Mouse (Mus musculus) common myeloid progenitor, adult 5-6 weeks (primary cell): ENCODE measurements around the gene Gm14403. TPM values are rescaled to one million over a fixed set of nuclear protein-coding genes. Genes with fewer than 3 reads are reported as not detected.
"Not testable (repeated sequence)": the region's sequence is repeated elsewhere in the genome, so short reads cannot be mapped to it uniquely, and the experiment has no call there.

ENCODE experiments used
- ATAC-seq: replicated peaks from 2 replicates; pipeline ENCODE4 v1.8.0; 2016; ENCODE audit warnings: low read depth, mild to moderate bottlenecking, moderate TSS enrichment, inconsistent platforms; ENCODE audit not compliant: poor library complexity, severe bottlenecking
- total RNA-seq: library from RNA; stranded (forward); fragments of 200-1000, 187-1606 nt; gene quantifications from 2 replicates; pipeline ENCODE4 v1.2.3, GENCODE M21; 2017

Gm14403 gene
- 0.96 and 3.5 TPM in 2 replicates for total RNA-seq

- 0 out of 2 replicates have a peak, but pooled peaks have one; percentile 29 for ATAC-seq
These were observed at the start of gene Gm14403 for GRCm38 (mm10) chr2:177498067-177498466. TSS of gene Gm14403 (plus strand) at chr2:177498215.

GRCm38 (mm10) chr2:177464676-177465075, 33.3 kb upstream of the Gm14403 start, which contains the start of gene Zfp970:
TSS of gene Zfp970 (plus strand) at chr2:177464733.
- ATAC-seq = not testable (repeated sequence)

- ATAC-seq = not testable (repeated sequence)
These were observed 29.8 kb upstream of the Gm14403 start for GRCm38 (mm10) chr2:177468222-177468621.

GRCm38 (mm10) chr2:177472261-177472660, 25.8 kb upstream of the Gm14403 start:
- ATAC-seq = not testable (repeated sequence)

GRCm38 (mm10) chr2:177481971-177482370, 16.0 kb upstream of the Gm14403 start:
- ATAC-seq = not testable (repeated sequence)

DNA sequence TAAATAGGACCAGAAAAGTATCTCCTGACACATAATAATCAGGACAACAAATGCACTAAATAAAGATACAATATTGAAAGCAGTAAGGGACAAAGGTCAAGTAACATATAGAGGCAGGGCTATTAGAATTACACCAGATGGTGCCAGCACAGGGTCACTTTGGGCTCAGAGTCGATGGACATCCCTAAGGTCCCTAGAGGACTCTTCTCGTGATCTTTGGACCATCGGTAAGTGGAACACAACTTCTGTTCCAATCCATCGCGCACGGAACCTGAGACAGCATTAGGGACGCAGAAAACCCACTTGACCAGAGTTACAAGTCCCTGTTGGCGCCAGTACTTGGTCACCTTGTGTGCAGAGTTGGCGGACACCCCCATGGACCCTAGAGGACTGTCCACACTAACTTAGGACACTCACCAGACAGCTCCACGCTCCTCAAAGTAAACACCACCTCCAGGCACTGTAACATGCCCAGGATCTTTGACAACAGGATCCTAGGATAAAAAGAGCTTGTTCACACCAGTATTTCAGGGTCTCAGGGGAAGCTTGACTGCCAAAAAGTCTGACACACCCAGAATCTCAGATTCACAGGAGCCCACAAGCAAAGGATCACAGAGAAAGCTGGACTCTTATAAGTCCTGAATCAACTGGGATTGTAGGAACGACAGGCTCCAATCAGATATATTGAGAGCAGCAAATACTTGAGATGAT, 14.6 kb upstream of the Gm14403 start:
- not testable (repeated sequence) for ATAC-seq

- not testable (repeated sequence) for ATAC-seq
These were observed 1.2 kb downstream of the Gm14403 start for GRCm38 (mm10) chr2:177499182-177499581.

DNA sequence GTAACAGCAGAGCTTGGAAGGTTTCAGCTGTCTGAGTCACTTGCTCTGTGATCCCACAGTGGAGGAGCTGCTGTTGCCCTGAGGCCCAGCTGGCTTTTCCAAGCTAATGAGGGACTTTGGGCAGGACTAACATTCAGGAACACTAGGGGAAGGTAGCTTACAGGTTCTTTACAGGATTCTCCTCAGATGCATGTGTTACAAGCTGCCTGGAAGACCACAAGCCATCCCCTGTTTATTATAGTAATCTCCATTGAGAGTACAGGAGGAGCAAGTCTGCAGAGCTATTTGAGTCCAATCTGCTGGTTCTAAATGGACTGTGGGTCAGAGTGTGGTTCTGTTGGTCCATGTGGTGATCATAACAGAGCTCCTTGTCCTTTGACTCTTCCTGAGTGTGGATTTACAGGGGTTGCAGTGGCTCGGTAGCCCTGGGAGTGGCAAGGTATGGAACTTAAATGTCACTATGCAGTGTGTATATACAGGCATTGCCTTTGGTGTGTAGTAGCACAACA, 7.2 kb downstream of the Gm14403 start:
- not testable (repeated sequence) for ATAC-seq

- ATAC-seq = not testable (repeated sequence)
These were observed 13.4 kb downstream of the Gm14403 start for GRCm38 (mm10) chr2:177511381-177511780.

DNA sequence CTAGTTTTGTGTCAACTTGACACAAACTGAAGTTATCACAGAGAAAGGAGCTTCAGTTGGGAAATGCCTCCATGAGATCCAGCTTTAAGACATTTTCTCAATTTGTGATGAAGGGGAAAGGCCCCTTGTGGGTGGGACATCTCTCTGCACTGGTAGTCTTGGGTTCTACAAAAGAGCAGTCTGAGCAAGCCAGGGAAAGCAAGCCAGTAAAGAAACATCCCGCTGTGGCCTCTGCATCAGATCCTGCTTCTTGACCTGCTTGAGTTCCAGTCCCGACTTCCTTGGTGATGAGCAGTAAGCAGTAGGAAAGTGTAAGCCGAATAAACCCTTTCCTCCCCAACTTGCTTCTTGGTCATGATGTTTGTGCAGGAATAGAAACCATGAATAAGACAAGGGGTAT, 14.0 kb downstream of the Gm14403 start:
- ATAC-seq = not testable (repeated sequence)

GRCm38 (mm10) chr2:177513991-177514479, 16.0 kb downstream of the Gm14403 start:
- not testable (repeated sequence) for ATAC-seq

GRCm38 (mm10) chr2:177517746-177518145, 19.7 kb downstream of the Gm14403 start:
- ATAC-seq = not testable (repeated sequence)

DNA sequence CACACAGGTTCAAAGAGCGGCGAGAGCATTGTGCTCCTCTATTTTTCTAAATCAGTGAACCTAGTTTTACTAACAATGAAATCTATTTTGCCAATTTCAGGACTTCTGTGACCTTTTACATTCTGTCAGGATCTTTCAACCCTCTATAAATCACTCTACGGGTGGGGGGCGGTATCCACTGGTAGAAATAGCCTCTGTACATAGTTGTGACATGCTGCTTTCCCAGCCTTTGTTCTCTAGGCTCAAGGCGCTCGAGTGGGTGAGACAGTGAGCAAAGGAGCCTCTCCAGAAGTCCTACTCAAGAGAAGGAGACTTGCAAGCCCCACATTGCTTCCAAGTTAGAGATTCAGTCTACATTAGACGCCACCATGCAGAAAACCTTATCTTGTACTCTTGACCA, 20.3 kb downstream of the Gm14403 start:
- ATAC-seq = not testable (repeated sequence)

GRCm38 (mm10) chr2:177518960-177519359, 20.9 kb downstream of the Gm14403 start:
- not testable (repeated sequence) for ATAC-seq

DNA sequence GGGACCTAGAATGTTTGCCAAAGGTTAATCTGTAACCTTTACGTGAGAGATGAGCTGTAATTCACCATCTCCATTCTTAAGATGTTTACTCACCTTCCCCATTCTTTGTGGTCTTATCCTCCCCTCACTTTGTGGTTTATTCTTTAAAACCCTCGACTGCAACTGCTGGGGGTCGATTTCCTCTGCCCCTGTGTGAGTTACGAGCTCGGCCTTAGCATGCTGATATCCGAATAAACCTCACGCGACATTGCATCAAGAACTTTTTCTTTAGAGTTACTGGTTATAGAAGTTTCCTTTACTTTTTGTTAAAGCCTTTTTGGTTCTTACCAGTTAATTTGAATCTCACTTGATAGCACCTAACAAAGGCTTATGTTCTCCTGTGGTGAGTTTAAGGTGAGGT, 22.0 kb downstream of the Gm14403 start:
- no peak for ATAC-seq

- ATAC-seq = no peak
These were observed 25.0 kb downstream of the Gm14403 start for GRCm38 (mm10) chr2:177523061-177523460.

- ATAC-seq = not testable (repeated sequence)
These were observed 25.7 kb downstream of the Gm14403 start for GRCm38 (mm10) chr2:177523674-177524073.

GRCm38 (mm10) chr2:177524171-177524570, 26.2 kb downstream of the Gm14403 start:
- ATAC-seq = not testable (repeated sequence)

GRCm38 (mm10) chr2:177535876-177536275, 37.9 kb downstream of the Gm14403 start:
- no peak for ATAC-seq

DNA sequence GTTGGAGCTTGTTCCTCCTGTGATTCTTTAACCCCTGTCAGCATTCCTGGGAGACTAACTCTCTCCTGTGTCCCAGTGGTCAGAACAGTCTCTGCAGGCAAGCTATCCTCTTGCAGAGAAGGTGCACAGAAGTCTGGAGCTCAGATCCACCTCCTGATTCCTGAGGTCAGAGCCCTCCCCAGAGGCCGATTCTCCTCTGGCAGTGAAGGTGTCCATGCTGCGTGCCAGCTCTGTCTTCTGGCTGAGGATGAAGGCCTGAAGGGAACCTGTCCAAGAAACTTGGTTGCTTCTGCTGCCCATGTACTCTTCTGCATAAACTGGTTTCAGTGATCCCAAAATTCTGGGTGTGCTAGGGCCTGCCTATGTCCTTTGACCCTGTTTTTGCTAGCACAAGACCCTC, 39.1 kb downstream of the Gm14403 start:
- ATAC-seq = not testable (repeated sequence)

DNA sequence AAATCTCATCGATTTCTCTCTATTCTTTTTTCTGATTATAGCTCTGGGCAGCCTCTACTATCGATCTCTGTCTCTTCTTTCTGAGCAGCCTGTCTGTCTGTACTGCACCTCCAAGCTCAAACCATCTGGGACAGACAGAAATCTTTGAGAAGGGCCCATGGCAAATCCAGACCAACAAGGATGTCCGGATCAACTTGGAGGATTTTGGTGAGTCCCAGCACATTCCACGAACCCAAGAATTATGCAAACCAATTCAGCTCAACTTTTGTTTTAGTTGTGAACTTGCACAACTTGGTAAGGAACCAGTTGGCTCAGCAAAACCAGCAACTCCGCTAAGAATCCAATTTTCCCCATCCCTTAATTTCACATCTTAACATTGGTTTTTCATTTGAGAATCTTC, 39.7 kb downstream of the Gm14403 start:
- not testable (repeated sequence) for ATAC-seq
